Mouse (Mus musculus) testis, postnatal 14 days (tissue): Measurements from ENCODE around the gene Ly86.
A peak's percentile ranks its signal among the peaks of the same experiment; 100 is the strongest.

Source experiments
- DNase-seq: peaks from one replicate; pipeline ENCODE4 v3.0.0; 2021; ENCODE audit warnings: low spot score

The Ly86 gene

DNA sequence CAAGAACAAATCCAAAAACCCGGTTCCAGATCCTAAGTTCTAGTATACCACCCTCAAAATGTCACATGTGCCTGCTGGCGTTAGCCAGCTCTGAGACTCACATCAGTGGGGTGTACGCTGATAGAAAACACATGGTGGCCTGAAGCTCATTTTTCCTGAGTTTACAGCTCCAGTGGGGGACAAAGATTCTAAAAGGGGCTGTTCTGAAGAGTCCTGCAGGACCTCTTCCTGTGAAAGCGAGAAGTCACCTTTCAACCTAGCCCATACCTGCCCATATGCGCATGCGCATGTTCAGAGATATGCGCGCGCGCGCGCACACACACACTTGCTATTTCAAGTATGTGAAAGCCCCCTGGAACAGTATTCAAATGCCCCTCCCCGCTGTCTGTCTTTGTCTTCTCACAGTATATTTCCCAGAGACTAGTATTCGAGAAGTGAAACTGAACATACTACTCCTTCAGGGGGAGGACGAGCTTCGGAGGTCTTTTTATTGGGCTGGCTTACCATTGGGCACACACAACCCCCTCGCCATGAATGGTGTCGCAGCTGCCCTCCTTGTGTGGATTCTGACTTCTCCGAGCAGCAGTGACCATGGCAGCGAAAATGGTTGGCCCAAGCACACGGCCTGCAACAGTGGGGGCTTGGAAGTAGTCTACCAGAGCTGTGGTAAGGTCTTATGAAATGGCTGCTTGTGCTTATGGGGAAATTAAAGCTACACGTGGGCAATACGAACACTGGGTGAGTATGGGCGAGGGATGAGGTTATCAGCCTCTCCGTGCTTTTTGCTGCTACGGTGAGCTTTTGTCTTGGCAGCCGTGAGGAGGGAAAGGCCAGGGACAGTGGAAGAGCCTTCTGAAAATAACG, at the start of gene Ly86:
Gene Ly86 (plus strand): TSS at position 300 of the 864 bp plus-strand sequence.
- DNase-seq = no peak

DNA sequence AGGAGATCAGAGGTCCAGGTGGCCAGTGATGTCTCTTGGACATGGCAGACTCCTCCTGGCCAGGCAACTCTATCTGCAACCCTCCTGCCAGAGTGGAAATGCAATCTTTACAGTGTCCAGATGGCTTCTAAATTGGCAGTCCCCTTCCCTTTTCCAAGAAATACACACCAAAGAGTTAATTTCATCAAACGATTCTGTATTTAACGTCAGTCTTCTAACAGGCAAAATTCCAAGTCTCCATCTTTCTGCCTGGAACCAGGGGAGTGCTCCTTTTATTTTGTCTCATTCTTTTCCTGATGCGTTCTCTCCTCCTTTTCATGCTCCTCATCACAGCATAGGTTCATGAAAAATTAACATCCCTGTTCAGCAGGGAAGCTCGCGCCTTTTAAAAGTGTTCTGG, 47.1 kb upstream of the Ly86 start:
- DNase-seq = no peak

DNA sequence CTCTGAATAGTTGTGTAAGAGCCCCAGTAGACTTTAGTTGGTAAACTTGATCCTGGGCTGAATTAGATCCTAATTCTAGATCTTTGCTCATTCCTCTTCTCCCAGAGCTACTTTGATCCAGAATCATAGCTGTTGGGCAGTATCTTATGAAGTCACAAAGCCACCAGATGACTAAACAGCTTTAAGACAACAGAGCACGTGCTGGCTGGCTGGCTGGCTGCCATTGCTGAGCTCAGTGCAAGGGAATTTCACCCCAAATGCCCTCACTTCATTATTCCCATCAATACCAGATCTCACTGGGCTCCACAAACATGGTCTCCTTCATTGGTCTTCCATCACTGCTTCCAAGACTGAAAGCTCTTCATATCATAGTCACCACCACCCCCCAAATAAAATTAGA, 46.2 kb upstream of the Ly86 start:
- DNase-seq = no peak

DNA sequence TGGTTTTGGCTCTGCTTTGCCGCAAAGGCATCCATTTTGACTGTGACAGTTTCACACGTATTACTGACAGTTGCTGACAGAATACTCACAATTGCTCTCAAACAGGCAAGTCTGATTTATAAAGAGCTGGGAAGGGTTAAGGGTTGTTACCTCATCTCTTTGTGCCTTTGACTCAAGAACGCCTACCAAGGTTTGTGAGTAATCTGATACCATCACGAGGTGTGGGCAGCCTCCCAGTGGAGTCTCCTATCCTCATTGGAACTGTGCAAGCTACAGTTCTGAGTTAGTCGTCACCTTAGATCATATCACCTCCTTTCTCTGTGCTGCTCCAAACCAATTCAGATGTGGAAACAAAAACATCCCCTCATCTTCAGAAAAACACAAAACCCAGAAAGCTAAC, 42.1 kb upstream of the Ly86 start:
- DNase-seq = no peak

DNA sequence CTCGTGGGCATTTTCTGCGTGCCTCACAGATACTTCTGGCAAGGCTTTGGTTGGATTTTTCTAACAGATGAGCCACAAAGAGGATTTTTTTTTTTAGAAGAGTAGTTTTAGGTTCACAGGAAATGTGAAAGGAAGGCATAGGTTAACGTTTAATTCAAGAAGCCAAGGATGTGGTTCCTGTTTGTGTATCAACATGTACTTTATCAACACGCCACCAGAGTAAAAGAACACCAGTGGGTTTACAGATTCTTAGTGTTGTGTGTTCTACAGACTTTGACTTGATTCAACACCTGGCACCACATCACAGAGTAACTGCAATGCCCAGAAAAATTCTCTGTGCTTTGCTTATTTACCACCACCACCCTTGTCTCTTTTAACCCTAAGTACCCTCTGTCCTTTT, 37.0 kb upstream of the Ly86 start:
- DNase-seq = no peak

DNA sequence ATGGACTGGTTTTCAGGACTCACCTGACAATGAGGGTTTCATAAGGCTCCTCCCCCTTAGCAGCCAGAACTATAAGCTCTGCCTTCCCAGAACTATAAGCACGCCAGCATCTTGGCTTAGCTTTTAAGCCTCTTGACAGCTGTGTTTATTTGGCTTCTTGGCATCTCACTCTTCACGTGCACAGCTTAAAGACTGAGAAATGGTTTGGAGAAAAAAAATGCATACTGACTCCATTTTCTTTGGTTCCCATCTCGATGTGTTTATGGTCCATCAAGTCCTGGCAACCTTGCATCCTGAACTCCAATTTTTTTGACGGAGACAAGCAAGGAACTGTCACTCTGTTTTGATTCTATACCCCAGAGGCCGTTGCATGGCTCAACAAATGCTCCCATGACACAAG, 35.7 kb upstream of the Ly86 start:
- DNase-seq = no peak

DNA sequence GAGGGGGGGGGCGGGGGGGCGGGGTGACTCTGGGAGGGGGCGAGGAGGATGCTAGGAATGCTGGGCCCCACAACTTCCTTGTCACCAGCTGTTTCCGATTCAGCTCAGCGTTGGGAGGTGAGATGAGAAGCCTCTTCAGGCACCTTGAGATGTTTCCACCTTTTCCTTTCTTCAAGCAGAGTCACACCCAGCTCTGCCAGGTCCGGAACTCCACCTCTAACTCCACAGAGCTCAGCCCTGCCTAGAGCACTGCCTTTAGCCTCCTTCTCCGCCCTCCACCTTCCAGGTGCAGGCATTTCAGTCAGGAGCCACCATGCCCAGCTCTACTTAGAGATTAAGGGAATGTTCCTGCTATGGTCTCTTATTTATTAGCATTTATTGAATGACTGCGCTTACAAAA, 34.7 kb upstream of the Ly86 start:
- no peak for DNase-seq

DNA sequence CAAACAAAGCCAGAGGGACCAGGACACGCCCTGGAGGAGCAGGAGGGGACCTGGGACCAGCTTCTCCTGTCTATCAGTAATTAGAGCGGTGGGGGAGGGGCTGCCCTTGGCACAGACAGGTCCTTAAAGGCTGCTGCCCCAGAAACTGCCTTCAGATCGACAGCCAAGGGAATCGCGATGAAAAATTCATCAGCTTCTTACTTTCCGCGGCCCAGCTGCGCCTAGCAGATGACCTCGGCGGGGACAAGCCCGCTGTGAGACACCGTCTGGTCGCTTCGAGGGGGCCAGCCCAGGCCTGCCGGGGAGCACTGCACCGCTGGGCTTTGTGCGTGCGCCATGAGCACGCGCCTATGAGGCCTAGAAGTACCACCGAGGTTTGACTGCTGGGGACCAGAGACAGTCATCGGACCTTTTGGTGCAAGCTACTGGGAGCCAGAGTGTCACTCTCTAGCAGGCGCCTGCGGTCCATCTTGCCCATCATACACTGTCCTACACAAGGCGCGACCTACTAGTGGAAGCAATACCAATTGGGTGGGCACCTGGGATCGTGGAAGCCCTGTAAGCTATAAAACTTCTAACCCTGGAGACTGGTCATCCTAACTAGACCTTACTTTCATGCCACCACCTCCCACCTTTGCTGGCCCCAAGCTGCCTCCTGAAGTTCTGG, 33.3 kb upstream of the Ly86 start:
- DNase-seq = peak; percentile 8

DNA sequence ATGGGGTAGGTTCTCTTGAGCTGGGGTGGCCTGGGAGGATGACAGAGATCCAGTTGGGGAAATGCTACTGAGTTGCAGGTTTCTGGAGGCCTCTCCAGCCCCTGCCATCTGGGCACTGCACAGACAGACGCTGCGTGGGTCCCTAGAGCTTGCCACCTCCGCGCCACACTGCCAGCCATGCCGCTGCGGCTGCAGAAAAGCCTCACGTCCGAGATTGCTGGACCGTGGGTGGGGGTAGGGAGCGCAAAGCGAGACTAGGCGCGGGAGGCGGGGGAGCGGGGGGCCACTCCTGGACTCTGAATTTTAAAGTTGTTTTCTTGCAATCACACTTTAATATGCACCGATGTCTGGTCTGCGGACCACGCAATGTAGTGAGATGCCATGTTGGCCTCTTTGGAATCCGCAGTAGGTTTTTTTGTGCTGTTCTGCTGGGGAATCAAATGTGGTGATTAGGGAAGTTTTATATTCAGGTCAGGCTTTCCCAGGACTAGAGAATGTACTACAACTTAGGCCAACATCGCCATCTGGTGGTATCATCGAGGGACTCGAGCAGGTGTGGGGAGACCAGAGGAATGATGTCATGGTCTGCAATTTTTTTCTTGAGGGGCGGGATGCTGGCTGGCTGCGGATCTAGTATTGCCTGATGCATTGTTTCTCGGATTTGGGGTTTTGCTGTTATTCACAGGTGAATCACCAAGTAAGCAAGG, 32.6 kb upstream of the Ly86 start:
- peak; percentile 76 for DNase-seq

DNA sequence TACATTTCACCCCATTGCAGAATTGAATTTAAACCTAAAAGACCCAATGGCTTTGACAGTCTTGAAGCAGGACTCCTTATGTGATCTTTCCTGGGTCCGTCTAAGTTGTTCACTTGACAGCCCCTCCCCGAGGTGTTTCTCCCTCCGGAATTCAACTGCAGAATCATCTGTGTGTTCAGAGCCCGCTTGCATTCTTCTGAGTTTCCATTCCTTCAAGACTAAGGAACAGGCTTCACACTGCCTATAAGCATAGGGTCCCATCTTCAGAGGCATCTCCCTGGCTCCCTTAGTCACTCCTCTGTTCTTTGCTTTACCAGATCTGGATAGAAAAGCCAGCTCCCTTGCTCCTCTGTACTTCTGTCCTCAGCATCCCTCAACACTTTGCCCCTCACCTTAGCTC, 32.1 kb upstream of the Ly86 start:
- DNase-seq = no peak

DNA sequence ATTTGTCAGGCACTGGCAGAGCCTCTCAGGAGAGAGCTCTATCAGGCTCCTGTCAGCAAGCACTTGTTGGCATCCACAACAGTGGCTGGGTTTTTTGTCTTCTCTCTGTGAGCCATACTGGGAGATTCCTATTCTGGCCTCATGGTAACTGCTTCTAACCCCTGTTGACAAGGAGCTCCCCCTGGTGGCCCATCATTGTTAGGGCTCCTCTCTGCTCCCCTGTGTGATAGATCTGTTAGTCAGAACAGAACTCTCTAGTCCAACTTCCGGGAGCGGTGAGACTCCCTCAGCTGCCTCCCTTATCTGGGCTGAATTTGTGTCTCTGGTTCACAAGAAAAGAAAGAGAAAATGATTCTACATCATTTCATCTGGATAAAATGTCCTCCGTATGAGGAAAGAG, 19.5 kb upstream of the Ly86 start:
- DNase-seq = peak; percentile 46

DNA sequence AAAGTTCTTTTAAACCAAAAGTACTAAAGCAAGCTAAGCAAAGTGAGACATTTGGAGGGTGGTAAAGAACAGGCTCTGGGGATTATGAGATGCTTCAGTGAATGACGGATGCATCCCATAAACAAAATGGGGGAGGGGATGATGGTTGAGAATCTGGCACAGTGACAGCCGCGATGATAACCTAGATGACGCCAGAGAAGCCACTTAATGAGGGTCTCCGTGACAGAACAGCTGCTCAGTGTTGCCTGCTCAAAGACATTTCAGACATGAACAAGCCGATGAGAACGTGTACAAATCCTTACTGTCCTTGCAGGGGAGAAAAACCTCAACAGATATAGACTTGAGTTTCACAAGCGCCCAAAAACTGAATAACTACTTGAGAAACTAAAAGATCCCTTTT, 15.3 kb upstream of the Ly86 start:
- DNase-seq = no peak

DNA sequence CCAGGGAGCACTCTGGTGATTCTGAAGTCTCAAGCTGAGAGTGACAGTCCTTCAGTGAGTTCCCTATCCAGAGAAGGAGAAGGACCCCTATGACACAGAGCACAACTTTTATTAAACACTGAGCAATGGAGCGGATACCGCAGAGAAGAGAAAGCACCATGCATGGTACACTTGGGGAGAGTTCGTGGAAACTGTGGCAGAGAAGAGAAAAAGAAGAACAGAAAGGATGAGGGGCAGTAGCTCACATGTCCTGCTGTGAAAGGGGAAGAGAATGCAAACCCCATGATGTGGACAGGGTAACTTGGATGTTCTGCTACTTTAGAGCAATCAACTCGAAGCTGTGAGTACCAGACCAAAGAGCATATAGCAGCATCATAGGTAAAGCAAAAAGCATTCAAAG, 14.0 kb upstream of the Ly86 start:
- DNase-seq = no peak

DNA sequence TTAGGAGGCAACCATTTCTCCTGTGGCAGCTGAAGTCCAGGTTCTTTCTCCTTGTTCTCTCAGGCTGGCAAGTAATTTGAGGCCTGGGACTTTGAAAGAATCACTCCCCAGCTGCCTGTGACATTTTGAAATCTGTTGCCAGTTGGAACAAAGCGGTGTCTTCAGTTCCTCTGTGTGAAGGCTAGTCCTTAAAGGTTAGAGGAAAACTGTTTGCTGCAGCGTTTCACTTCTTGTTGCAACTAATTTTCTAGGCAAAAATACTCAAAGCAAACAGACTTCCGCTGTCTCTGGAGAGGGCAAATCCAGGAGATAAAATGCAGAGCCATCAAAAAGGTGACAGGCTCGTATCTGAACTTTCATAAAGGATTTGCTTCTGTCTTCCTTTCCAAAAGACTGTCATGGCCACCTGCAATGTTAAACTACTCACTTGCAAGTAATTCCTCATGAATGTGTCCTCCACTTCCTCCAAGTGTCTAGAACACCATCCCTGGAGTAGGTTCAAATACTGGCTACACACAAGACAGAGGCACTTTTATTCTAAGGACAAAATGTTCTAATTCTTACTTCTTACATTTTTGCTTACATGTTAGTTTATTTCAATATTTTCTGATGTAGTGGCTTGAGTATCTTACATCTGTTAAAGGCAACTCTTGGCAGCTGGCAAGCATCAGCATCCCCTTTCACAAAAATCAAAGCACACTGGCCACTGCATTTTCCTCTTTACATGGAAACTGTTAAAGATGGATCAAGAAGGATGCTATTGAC, 12.0 kb upstream of the Ly86 start:
- DNase-seq = no peak

DNA sequence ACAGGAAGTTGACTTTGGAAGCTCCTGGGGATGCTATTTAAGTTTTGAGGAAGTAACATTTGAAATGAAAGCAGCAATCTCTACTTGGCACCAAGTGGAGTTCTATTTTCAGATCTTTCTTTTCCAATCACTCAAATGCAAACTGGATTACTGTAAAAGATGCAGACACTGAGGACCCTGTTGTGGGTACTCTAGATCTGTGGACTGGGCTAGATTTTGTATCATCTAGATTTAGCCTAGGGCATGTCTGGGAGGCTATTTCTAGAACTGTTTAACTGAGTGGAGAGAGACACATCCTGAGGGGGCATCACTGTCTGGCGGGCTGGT, 11.5 kb upstream of the Ly86 start:
- no peak for DNase-seq

DNA sequence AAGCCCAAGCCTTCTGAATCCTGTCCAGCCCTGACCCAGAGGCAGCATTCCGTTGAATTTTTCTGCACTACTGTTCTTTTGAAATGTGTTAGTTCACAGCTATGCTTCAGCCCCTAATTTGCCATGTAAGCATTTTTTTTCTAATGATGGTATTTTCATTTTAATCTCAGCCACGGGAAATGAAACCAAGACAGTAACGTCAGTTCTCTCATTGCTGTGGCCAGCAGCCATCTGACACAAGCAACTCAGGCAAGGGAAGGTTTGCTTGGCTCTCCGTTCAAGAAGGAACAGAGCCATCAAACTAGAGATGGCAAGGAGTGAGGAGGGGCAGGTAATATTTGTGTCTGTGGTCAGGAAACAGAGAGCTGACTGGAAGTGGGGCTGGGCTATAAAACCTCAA, 7.7 kb upstream of the Ly86 start:
- DNase-seq = no peak

DNA sequence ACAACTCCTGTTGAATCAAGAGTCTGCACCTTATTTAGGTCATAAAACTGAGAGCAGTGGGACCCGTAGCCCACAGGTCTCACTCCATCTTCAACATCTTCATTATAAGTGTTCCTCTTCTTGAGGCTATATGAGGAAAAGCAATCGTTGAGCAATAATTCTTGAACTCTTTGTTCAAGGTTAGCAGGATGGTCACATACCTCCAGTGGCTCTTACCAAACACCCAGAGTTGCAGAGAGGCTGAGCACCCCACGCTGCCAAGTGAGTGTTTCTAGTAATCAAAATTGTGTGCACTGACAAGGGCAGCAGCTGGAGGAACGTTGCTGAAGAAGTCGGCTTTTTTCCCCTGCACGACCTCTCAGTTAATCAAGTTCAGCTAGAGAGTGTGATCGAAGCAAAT, 7.1 kb upstream of the Ly86 start:
- DNase-seq = no peak

DNA sequence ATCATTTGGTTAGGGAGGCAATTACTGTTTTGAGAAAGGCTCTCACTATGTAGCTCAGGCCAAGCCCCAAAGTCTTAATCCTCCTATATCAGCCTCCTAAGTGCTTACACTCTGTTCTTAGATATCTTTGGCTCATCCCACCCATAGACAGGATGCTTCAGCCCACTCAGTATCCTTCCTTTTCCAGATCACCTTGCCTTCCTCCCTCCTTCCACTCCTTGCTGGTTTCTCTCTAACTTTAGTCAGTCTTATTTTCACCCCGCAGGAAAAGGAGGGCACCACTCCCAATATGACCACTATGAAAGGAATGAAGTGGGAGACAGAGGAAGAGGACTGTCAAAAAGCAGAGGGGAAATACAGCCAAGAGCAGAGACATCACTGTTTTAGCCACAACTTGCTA, 2.2 kb upstream of the Ly86 start:
- no peak for DNase-seq

DNA sequence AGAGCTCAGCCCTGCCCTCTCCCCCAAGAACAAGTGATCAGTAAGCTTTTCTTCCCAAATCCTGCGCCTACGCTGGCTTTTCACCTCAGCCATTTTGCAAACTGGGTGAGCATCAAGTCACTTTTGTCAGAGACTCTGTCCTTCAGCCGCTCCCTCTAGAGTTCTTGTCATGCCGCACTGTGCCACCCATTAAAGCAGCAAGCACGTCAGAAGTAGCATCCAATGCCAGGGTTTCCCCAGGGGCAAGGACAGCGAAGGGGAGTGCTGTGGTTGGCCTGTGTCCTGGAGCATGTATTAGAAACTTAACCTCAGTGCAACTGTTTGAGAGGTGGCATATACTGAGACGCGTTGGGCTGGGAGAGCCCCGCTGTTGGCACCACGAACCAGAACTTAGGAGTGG, 815 bp downstream of the Ly86 start:
- no peak for DNase-seq

DNA sequence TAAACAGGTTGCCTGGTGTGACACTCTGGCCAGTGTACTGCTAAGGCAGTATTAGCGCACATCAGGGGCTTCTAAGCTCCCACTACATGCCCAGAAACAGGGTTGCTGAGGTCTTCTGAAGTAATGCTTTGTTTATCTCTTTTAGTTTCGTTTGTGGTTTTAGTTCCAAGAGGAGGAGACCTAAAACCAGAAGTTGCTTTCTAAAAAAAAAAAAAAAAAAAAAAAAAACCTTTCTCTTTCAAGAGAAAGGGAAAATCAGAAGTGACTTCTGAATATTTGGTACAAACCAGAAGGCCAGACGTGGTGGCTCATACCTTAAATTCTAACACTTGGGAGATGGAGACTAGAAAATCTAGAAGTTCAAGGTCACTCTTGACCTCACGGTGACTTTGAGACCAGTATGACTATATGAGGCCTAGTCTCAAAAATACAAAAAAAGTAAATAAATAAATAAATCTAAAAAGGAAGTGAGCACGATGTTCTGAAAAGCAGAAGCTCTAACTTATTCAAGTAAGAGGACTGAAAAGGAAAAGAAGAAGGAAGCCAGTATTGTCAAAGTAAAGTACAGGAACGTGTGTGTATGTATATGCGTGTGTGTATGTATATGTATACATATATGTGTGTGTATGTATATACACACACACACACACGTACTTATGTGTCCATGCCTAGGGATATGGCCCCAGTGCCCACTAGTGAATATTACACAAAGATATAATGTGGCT, 3.0 kb downstream of the Ly86 start:
- DNase-seq = no peak

DNA sequence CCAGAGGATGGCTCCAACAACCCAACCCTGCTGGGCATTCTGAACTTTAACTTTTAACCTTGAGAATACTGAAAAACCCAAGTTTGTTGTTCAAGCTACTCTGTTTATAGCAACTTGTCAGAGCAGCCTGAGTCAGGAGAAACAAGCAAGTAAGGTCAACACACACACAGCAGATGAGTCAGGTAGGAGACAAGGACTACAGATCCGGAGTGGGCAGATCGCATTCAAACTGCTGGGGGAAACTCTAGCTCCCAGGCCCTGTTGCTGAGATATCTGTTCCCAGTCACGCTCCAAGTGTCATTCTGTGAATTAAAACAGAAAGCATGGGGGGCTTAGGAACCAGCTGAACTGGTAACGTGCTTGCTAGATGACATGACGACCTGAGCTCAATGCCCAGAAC, 4.0 kb downstream of the Ly86 start:
- DNase-seq = no peak

DNA sequence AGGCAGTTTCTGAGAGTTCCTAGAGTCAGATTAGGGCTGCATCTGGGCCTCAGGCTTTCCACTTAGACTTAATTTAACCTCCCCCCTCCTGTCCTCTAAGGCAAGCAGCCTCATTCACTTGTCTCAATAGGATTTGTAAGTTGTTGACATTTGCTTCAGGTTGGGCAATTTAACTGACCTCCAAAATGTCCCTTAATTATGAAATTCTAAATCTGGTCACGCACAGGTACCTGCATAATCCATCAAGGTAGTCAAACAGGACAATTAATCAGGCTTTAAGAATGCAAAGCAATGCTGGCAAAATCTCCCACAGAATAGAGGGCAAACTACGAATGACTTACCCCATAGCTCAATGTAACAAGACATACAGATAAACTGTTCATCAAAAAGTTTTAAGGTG, 8.0 kb downstream of the Ly86 start:
- DNase-seq = no peak
